ENCODE assay signal across 8 mouse cellular contexts in genomic region chr10:96621980-96622645, GRCm38 (mm10). TPM values are rescaled to one million over a fixed set of nuclear protein-coding genes. Genes with fewer than 3 reads are reported as not detected.
DNase-seq lines count a peak whose midpoint lies in the region; ATAC-seq and TF ChIP-seq lines count a peak whose summit lies in the region.

No protein-coding gene starts in this region.

- no peak for TF ChIP-seq CTCF in bone marrow, adult 2 months (IDR thresholded peaks at IDR 0.05; ENCODE audit: control insufficient read depth, insufficient read depth, low read length)

- H3K9me3 ChIP-seq in hindbrain, embryonic 11.5 days (ENCODE audit: control insufficient read depth, low read length): no peaks in the 10 kb centered on the region
- H3K9me3 ChIP-seq in liver, embryonic 13.5 days (replicated peaks): no peaks in the 10 kb centered on the region

- no peak overlapping the region for H3K9ac ChIP-seq in hindbrain, embryonic 11.5 days (ENCODE audit: low read depth, low read length)
- no peak overlapping the region for H3K9ac ChIP-seq in liver, embryonic 13.5 days

- peak overlapping the region; percentile 24 for H3K4me3 ChIP-seq in bone marrow, adult 2 months (replicated peaks; ENCODE audit: control insufficient read depth, low read depth, low read length)
- peak overlapping the region; percentile 45 for H3K4me3 ChIP-seq in hindbrain, embryonic 11.5 days (ENCODE audit: low read depth, low read length)
- no peak overlapping the region for H3K4me3 ChIP-seq in liver, embryonic 13.5 days (replicated peaks)

- peaks cover 2% of the 10 kb centered on the region; the same call in 1 of the 2 replicates for H3K4me1 ChIP-seq in bone marrow, adult 2 months (ENCODE audit: control insufficient read depth, insufficient read depth, low read length)
- peaks cover 2% of the 10 kb centered on the region; the same call in 1 of the 2 replicates for H3K4me1 ChIP-seq in hindbrain, embryonic 11.5 days (replicated peaks; ENCODE audit: control insufficient read depth, insufficient read depth, low read length)
- peaks cover 57% of the 10 kb centered on the region for H3K4me1 ChIP-seq in liver, embryonic 13.5 days (replicated peaks)

- TF ChIP-seq POLR2A in bone marrow, adult 2 months (IDR thresholded peaks at IDR 0.05; ENCODE audit: borderline replicate concordance, control insufficient read depth, low read depth, low read length): no peak

- peak overlapping the region; percentile 46 for H3K4me2 ChIP-seq in hindbrain, embryonic 11.5 days (replicated peaks; ENCODE audit: low read depth, low read length)
- peak overlapping the region; percentile 10; the same call in 1 of the 2 replicates for H3K4me2 ChIP-seq in liver, embryonic 13.5 days

- no peaks in the 10 kb centered on the region for H3K27me3 ChIP-seq in hindbrain, embryonic 11.5 days (ENCODE audit: control insufficient read depth, insufficient read depth, low read length)
- no peaks in the 10 kb centered on the region for H3K27me3 ChIP-seq in liver, embryonic 13.5 days

- H3K27ac ChIP-seq in bone marrow, adult 2 months (ENCODE audit: control insufficient read depth, insufficient read depth, low read depth, low read length, poor library complexity): peak overlapping the region; percentile 11; the same call in 1 of the 2 replicates
- no peak overlapping the region for H3K27ac ChIP-seq in hindbrain, embryonic 11.5 days (ENCODE audit: low read depth, low read length)
- no peak overlapping the region for H3K27ac ChIP-seq in liver, embryonic 13.5 days

- no peak for ATAC-seq in hindbrain, embryonic 11.5 days (ENCODE audit: low FRiP score)
- ATAC-seq in liver, embryonic 13.5 days (ENCODE audit: low read depth): no peak

- no peaks in the 10 kb centered on the region for H3K36me3 ChIP-seq in hindbrain, embryonic 11.5 days (ENCODE audit: control insufficient read depth, insufficient read depth, low read length)
- H3K36me3 ChIP-seq in liver, embryonic 13.5 days: no peaks in the 10 kb centered on the region

- DNase-seq in kidney, adult 11 months: peak; percentile 31
- no peak for DNase-seq in kidney, postnatal 4 days
- DNase-seq in hindbrain, embryonic 11.5 days (ENCODE audit: low spot score): no peak
- no peak for DNase-seq in liver, embryonic 13.5 days
- no peak for DNase-seq in ovary, adult 18-20 months (ENCODE audit: low spot score)
- no peak for DNase-seq in yolk sac, embryonic 10.5 days (ENCODE audit: low spot score)
- no peak for DNase-seq in gastrocnemius, postnatal 4 days (ENCODE audit: low spot score in 2 of 2)

- 85% methylated on average over 13 of the region's 13 CpGs for WGBS in bone marrow, adult 2 months
- WGBS in hindbrain, embryonic 11.5 days: 91% methylated on average over 13 of the region's 13 CpGs
- WGBS in liver, embryonic 13.5 days (ENCODE audit: insufficient replicate concordance): 84% methylated on average over 13 of the region's 13 CpGs

RNA-seq across cellular contexts. Expression of gene Btg1, which starts 5.3 kb away (rescaled TPM):
- 26.4 and 43.6 TPM in 2 replicates for polyA plus RNA-seq in bone marrow, adult 2 months (2011; ENCODE audit: insufficient read depth, insufficient read length, low replicate concordance, missing spikeins)
- polyA plus RNA-seq in hindbrain, embryonic 11.5 days (2014; fragmentation: Nextera tagmentation; extraction: Ambion mirVana): 57.2 and 57.6 TPM in 2 replicates
- 6.2 TPM in 2 replicates for polyA plus RNA-seq in liver, embryonic 13.5 days (2015; fragmentation: Nextera tagmentation; extraction: Ambion mirVana)
- 10 to 100 TPM; 65.8 to 67.8 TPM for total RNA-seq in gastrocnemius, postnatal 4 days (2021)
